ENCODE assay signal across 8 mouse cellular contexts in the genomic region with DNA sequence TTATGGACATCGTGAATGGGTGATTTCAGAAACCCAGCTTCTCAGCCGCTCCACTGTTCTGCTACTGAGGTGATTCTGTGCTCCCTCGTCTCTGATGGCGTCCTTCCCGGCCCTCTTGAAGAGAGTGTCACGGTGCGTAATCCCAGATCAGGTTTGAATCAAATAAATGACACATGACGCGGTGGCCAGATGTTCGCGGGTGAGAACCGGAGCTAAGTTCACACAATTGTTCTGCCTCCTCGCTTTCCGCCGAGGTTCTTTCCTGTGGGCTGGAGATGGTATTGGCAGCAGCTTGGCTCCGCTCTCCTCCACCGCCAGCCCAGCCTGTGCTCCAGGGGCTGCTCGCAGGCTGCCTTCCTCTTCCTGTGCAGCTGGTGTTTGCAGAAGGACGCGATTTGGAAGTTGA.
DNase-seq lines count a peak whose midpoint lies in the region; ATAC-seq lines count a peak whose summit lies in the region.

No protein-coding gene starts in this region.

- DNase-seq in ovary, postnatal 14 days (ENCODE audit: low spot score): peak; percentile 15
- no peak for DNase-seq in ovary, postnatal 10 days (ENCODE audit: low spot score)
- peak; percentile 58 for DNase-seq in embryonic facial prominence, embryonic 10.5 days (ENCODE audit: low spot score)
- peak; percentile 44 to 52 for DNase-seq in natural killer cell, adult 2 months (ENCODE audit: low spot score in 2 of 2)

- no peaks in the 10 kb centered on the region for H3K9me3 ChIP-seq in embryonic facial prominence, embryonic 10.5 days
- H3K9me3 ChIP-seq in heart, embryonic 15.5 days (replicated peaks): no peaks in the 10 kb centered on the region
- no peaks in the 10 kb centered on the region for H3K9me3 ChIP-seq in kidney, embryonic 15.5 days (replicated peaks)
- H3K9me3 ChIP-seq in liver, embryonic 16.5 days (replicated peaks; ENCODE audit: control insufficient read depth, low read length): no peaks in the 10 kb centered on the region

- 69% methylated on average over 20 of the region's 20 CpGs for WGBS in embryonic facial prominence, embryonic 10.5 days
- 38% methylated on average over 20 of the region's 20 CpGs for WGBS in heart, embryonic 15.5 days
- WGBS in kidney, embryonic 15.5 days: 32% methylated on average over 20 of the region's 20 CpGs
- 5% methylated on average over 20 of the region's 20 CpGs for WGBS in liver, embryonic 16.5 days (ENCODE audit: insufficient replicate concordance)

- no peak overlapping the region; the same call in 1 of the 2 replicates for H3K9ac ChIP-seq in heart, embryonic 15.5 days
- H3K9ac ChIP-seq in kidney, embryonic 15.5 days: no peak overlapping the region
- H3K9ac ChIP-seq in liver, embryonic 16.5 days (ENCODE audit: low read depth, low read length): no peak overlapping the region; the same call in 1 of the 2 replicates

- no peaks in the 10 kb centered on the region for H3K36me3 ChIP-seq in embryonic facial prominence, embryonic 10.5 days (replicated peaks)
- no peaks in the 10 kb centered on the region for H3K36me3 ChIP-seq in heart, embryonic 15.5 days
- H3K36me3 ChIP-seq in kidney, embryonic 15.5 days: no peaks in the 10 kb centered on the region
- H3K36me3 ChIP-seq in liver, embryonic 16.5 days (ENCODE audit: control insufficient read depth, insufficient read depth): no peaks in the 10 kb centered on the region

- peak overlapping the region; percentile 67; the same call in 1 of the 2 replicates for H3K27ac ChIP-seq in embryonic facial prominence, embryonic 10.5 days (replicated peaks)
- peak overlapping the region; percentile 77 for H3K27ac ChIP-seq in heart, embryonic 15.5 days
- H3K27ac ChIP-seq in kidney, embryonic 15.5 days: peak overlapping the region; percentile 77
- peak overlapping the region; percentile 19; the same call in 1 of the 2 replicates for H3K27ac ChIP-seq in liver, embryonic 16.5 days (ENCODE audit: low read length)

- H3K27me3 ChIP-seq in embryonic facial prominence, embryonic 10.5 days (replicated peaks; ENCODE audit: low read depth, poor library complexity, severe bottlenecking): no peaks in the 10 kb centered on the region
- H3K27me3 ChIP-seq in heart, embryonic 15.5 days: peaks cover 4% of the 10 kb centered on the region; the same call in 1 of the 2 replicates
- no peaks in the 10 kb centered on the region for H3K27me3 ChIP-seq in kidney, embryonic 15.5 days
- peaks cover 11% of the 10 kb centered on the region for H3K27me3 ChIP-seq in liver, embryonic 16.5 days (ENCODE audit: control insufficient read depth, insufficient read depth, low read depth, low read length)

- H3K4me1 ChIP-seq in embryonic facial prominence, embryonic 10.5 days: peaks cover 37% of the 10 kb centered on the region
- H3K4me1 ChIP-seq in heart, embryonic 15.5 days (replicated peaks): peaks cover 7% of the 10 kb centered on the region
- peaks cover 19% of the 10 kb centered on the region for H3K4me1 ChIP-seq in kidney, embryonic 15.5 days
- H3K4me1 ChIP-seq in liver, embryonic 16.5 days (ENCODE audit: control insufficient read depth, low read depth, low read length): no peaks in the 10 kb centered on the region

- H3K4me2 ChIP-seq in heart, embryonic 15.5 days: peak overlapping the region; percentile 57
- peak overlapping the region; percentile 56 for H3K4me2 ChIP-seq in kidney, embryonic 15.5 days
- H3K4me2 ChIP-seq in liver, embryonic 16.5 days (ENCODE audit: low read depth, low read length): peak overlapping the region; percentile 52

- peak overlapping the region; percentile 28; the same call in 1 of the 2 replicates for H3K4me3 ChIP-seq in embryonic facial prominence, embryonic 10.5 days
- H3K4me3 ChIP-seq in heart, embryonic 15.5 days: peak overlapping the region; percentile 27
- H3K4me3 ChIP-seq in kidney, embryonic 15.5 days (replicated peaks): peak overlapping the region; percentile 29
- peak overlapping the region; percentile 32 for H3K4me3 ChIP-seq in liver, embryonic 16.5 days (ENCODE audit: low read depth, low read length)

- peak; percentile 82 for ATAC-seq in heart, embryonic 15.5 days (replicated peaks; ENCODE audit: insufficient number of reproducible peaks, insufficient read depth, low FRiP score, low read depth)
- peak; percentile 72; the same call in 1 of the 2 replicates for ATAC-seq in kidney, embryonic 15.5 days (replicated peaks; ENCODE audit: low FRiP score)
- ATAC-seq in liver, embryonic 16.5 days (ENCODE audit: low read depth): no peak
- no peak for ATAC-seq in erythroblast, adult 5-6 weeks (replicated peaks; ENCODE audit: low FRiP score, poor library complexity, severe bottlenecking)

Comparison
In these comparisons a context has a peak if more than half of its experiments do, and no peak if none do; other contexts are left out.
1. H3K27ac ChIP-seq: peak in every context shown above with its lines; median percentile 77 in heart, embryonic 15.5 days; 77 in kidney, embryonic 15.5 days; 67 in embryonic facial prominence, embryonic 10.5 days; 19 in liver, embryonic 16.5 days.
2. ATAC-seq: peak in heart, embryonic 15.5 days (single experiment) and kidney, embryonic 15.5 days (single experiment); none in liver, embryonic 16.5 days (single experiment) and erythroblast, adult 5-6 weeks (single experiment).
3. Peak in every context shown above with its lines, with median percentiles within 50 percentile points of each other: H3K4me3 ChIP-seq and H3K4me2 ChIP-seq.